Comparison of ENCODE assay signal across 12 mouse cellular contexts in the genomic region with DNA sequence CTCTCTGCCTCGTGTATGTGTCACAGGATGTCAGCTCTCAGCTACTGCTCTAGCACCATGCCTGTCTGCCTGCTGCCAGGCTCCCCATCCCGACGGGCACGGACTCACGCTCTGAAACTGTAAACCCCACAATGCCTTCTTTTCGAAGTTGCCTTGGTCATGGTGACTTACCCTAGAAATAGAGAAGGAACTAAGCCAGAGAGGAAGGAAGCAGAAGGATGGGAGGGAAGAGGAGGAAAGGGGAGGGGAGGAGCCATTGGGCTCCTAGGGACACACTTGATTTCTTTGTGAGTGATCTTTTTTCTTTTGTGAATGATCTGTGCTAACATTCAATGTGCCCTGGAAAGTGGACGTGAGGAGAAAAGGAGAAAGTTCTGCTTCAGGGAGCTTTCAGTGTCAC. TPM values are rescaled to one million over a fixed set of nuclear protein-coding genes. Genes with fewer than 3 reads are reported as not detected.
DNase-seq lines count a peak whose midpoint lies in the region; ATAC-seq lines count a peak whose summit lies in the region.
"Had no signal": no experiment of that assay in that cellular context is flagged by ENCODE, and none has a peak within 500 bp of the region (broad histone marks: within the 10 kb centered on the region; RNA-seq: fewer than 3 reads in every experiment).

No protein-coding gene starts in this region.

- peaks cover 21% of the 10 kb centered on the region for H3K4me1 ChIP-seq in heart, embryonic 16.5 days (ENCODE audit: control insufficient read depth, insufficient read depth, low read length)
- H3K4me1 ChIP-seq in midbrain, embryonic 13.5 days (replicated peaks) = peaks cover 6% of the 10 kb centered on the region; the same call in 1 of the 2 replicates
- H3K4me1 ChIP-seq in midbrain, embryonic 11.5 days (ENCODE audit: control insufficient read depth, insufficient read depth, low read length) = no peaks in the 10 kb centered on the region

- WGBS in heart, embryonic 16.5 days = 36% methylated on average over 7 of the region's 7 CpGs
- WGBS in midbrain, embryonic 13.5 days = 24% methylated on average over 7 of the region's 7 CpGs
- 29% methylated on average over 7 of the region's 7 CpGs for WGBS in midbrain, embryonic 11.5 days

- H3K9me3 ChIP-seq in heart, embryonic 16.5 days (replicated peaks; ENCODE audit: control insufficient read depth, low read length) = no peaks in the 10 kb centered on the region
- H3K9me3 ChIP-seq in midbrain, embryonic 13.5 days = no peaks in the 10 kb centered on the region
- no peaks in the 10 kb centered on the region for H3K9me3 ChIP-seq in midbrain, embryonic 11.5 days (ENCODE audit: control insufficient read depth, low read length)

- no peaks in the 10 kb centered on the region for H3K27me3 ChIP-seq in heart, embryonic 16.5 days (ENCODE audit: control insufficient read depth, insufficient read depth, low read length)
- H3K27me3 ChIP-seq in midbrain, embryonic 13.5 days = no peaks in the 10 kb centered on the region
- no peaks in the 10 kb centered on the region for H3K27me3 ChIP-seq in midbrain, embryonic 11.5 days (ENCODE audit: control insufficient read depth, insufficient read depth, low read length)

- intact Hi-C loops in heart, postnatal 14 days (cut with DNase I) = no loop called here
- intact Hi-C loops in left cerebral cortex, postnatal 4 days (cut with DNase I) = no loop called here

- no peaks in the 10 kb centered on the region for H3K36me3 ChIP-seq in heart, embryonic 16.5 days (ENCODE audit: control insufficient read depth, insufficient read depth)
- 0 out of 2 replicates have a peak, but pooled peaks cover 2% of the 10 kb centered on the region for H3K36me3 ChIP-seq in midbrain, embryonic 13.5 days
- no peaks in the 10 kb centered on the region for H3K36me3 ChIP-seq in midbrain, embryonic 11.5 days (ENCODE audit: control insufficient read depth, insufficient read depth, low read length)

- peak overlapping the region; percentile 31 for H3K4me2 ChIP-seq in heart, embryonic 16.5 days (ENCODE audit: low read depth, low read length)
- peak overlapping the region; percentile 20; the same call in 1 of the 2 replicates for H3K4me2 ChIP-seq in midbrain, embryonic 13.5 days (replicated peaks)
- H3K4me2 ChIP-seq in midbrain, embryonic 11.5 days = no peak overlapping the region

- H3K4me3 ChIP-seq in heart, embryonic 16.5 days (ENCODE audit: low read length) = no peak overlapping the region
- H3K4me3 ChIP-seq in midbrain, embryonic 13.5 days (replicated peaks) = no peak overlapping the region
- H3K4me3 ChIP-seq in midbrain, embryonic 11.5 days (ENCODE audit: low read depth, low read length) = no peak overlapping the region
- H3K4me3 ChIP-seq: layer of hippocampus, adult 2 months had no signal

- DNase-seq in heart, postnatal 14 days = no peak
- DNase-seq in midbrain, embryonic 11.5 days (ENCODE audit: low spot score, missing footprints) = no peak
- no peak for DNase-seq in left cerebral cortex, postnatal 4 days
- DNase-seq: cerebellum, adult 8-10 months; lung, postnatal 14 days; right cerebral cortex, postnatal 14 days had no signal

- peak overlapping the region; percentile 10; the same call in 1 of the 2 replicates for H3K27ac ChIP-seq in heart, embryonic 16.5 days (ENCODE audit: low read length)
- H3K27ac ChIP-seq in midbrain, embryonic 13.5 days = no peak overlapping the region
- H3K27ac ChIP-seq in midbrain, embryonic 11.5 days (ENCODE audit: low read depth, low read length) = no peak overlapping the region
- H3K27ac ChIP-seq: layer of hippocampus, adult 2 months had no signal

- ATAC-seq in heart, embryonic 16.5 days (replicated peaks; ENCODE audit: extremely low read depth, insufficient read depth, low FRiP score) = no peak
- no peak for ATAC-seq in midbrain, embryonic 13.5 days
- ATAC-seq in midbrain, embryonic 11.5 days (ENCODE audit: low FRiP score) = no peak
- peak; percentile 86 for ATAC-seq in granulocyte monocyte progenitor cell, adult 5-6 weeks (replicated peaks; ENCODE audit: poor library complexity, severe bottlenecking)
- peak; percentile 83 for ATAC-seq in megakaryocyte, adult 5-6 weeks (ENCODE audit: poor library complexity, severe bottlenecking)
- ATAC-seq: inflammation-experienced regulatory T-cells, adult 6 months had no signal

- peak overlapping the region; percentile 42; the same call in 1 of the 2 replicates for H3K9ac ChIP-seq in heart, embryonic 16.5 days (ENCODE audit: low read length)
- 0 out of 2 replicates have a peak overlapping the region, but pooled peaks have one; percentile 28 for H3K9ac ChIP-seq in midbrain, embryonic 13.5 days (replicated peaks)
- no peak overlapping the region for H3K9ac ChIP-seq in midbrain, embryonic 11.5 days (ENCODE audit: low read length)

RNA-seq across cellular contexts. Expression of a gene that starts 5.0 kb away (rescaled TPM):
- 2.8 and 7.1 TPM in 2 replicates for polyA plus RNA-seq in heart, embryonic 16.5 days (2015; fragmentation: Nextera tagmentation; extraction: Ambion mirVana)
- 1 to 10 TPM; 1.7 to 1.8 TPM for total RNA-seq in heart, postnatal 14 days (2021)
- 0.26 and 0.46 TPM in 2 replicates for polyA plus RNA-seq in midbrain, embryonic 13.5 days (2015; fragmentation: Nextera tagmentation; extraction: Ambion mirVana)
- 0.33 TPM in 1 of 2 replicates, not detected in the other for polyA plus RNA-seq in midbrain, embryonic 11.5 days (2014; fragmentation: Nextera tagmentation; extraction: Ambion mirVana)
- 0.60 TPM in 1 of 2 replicates, not detected in the other for total RNA-seq in granulocyte monocyte progenitor cell, adult 5-6 weeks (2014; fragmentation: Nextera tagmentation)
- 0.86 TPM in 1 of 2 replicates, not detected in the other for total RNA-seq in granulocyte monocyte progenitor cell, adult 5-6 weeks (2017)
- not detected in 2 replicates for total RNA-seq in megakaryocyte, adult 5-6 weeks (2015)
- not detected in 2 replicates for total RNA-seq in megakaryocyte, adult 5-6 weeks (2017)
- total RNA-seq in left cerebral cortex, postnatal 4 days (2021) = under 1 TPM in 1 of 2 experiments, not detected in 1; 0.56 TPM

RNA-seq across cellular contexts. Expression of a gene that starts 13.9 kb away (rescaled TPM):
- polyA plus RNA-seq in heart, embryonic 16.5 days (2015; fragmentation: Nextera tagmentation; extraction: Ambion mirVana) = 64.5 and 68.9 TPM in 2 replicates
- 10 to 100 TPM; 24.7 to 25.5 TPM for total RNA-seq in heart, postnatal 14 days (2021)
- polyA plus RNA-seq in midbrain, embryonic 13.5 days (2015; fragmentation: Nextera tagmentation; extraction: Ambion mirVana) = 79.1 and 82.8 TPM in 2 replicates
- 57.9 and 67.4 TPM in 2 replicates for polyA plus RNA-seq in midbrain, embryonic 11.5 days (2014; fragmentation: Nextera tagmentation; extraction: Ambion mirVana)
- 35.3 and 36.0 TPM in 2 replicates for total RNA-seq in granulocyte monocyte progenitor cell, adult 5-6 weeks (2014; fragmentation: Nextera tagmentation)
- 51.9 and 60.6 TPM in 2 replicates for total RNA-seq in granulocyte monocyte progenitor cell, adult 5-6 weeks (2017)
- 8.2 and 12.1 TPM in 2 replicates for total RNA-seq in megakaryocyte, adult 5-6 weeks (2015)
- 53.3 and 58.0 TPM in 2 replicates for total RNA-seq in megakaryocyte, adult 5-6 weeks (2017)
- 10 to 100 TPM; 36.5 to 37.1 TPM for total RNA-seq in left cerebral cortex, postnatal 4 days (2021)

RNA-seq across cellular contexts. Expression of a gene that starts 43.9 kb away (rescaled TPM):
- polyA plus RNA-seq in heart, embryonic 16.5 days (2015; fragmentation: Nextera tagmentation; extraction: Ambion mirVana) = 12.6 and 13.5 TPM in 2 replicates
- total RNA-seq in heart, postnatal 14 days (2021) = 10 to 100 TPM; 14.0 to 63.1 TPM
- polyA plus RNA-seq in midbrain, embryonic 13.5 days (2015; fragmentation: Nextera tagmentation; extraction: Ambion mirVana) = 2.8 and 3.1 TPM in 2 replicates
- polyA plus RNA-seq in midbrain, embryonic 11.5 days (2014; fragmentation: Nextera tagmentation; extraction: Ambion mirVana) = 1.3 TPM in 2 replicates
- total RNA-seq in granulocyte monocyte progenitor cell, adult 5-6 weeks (2014; fragmentation: Nextera tagmentation) = 1.4 and 4.0 TPM in 2 replicates
- total RNA-seq in granulocyte monocyte progenitor cell, adult 5-6 weeks (2017) = 2.4 and 4.1 TPM in 2 replicates
- total RNA-seq in megakaryocyte, adult 5-6 weeks (2015) = 42.1 and 45.0 TPM in 2 replicates
- 37.0 TPM in 2 replicates for total RNA-seq in megakaryocyte, adult 5-6 weeks (2017)
- 10 to 100 TPM; 20.1 to 22.6 TPM for total RNA-seq in left cerebral cortex, postnatal 4 days (2021)

Comparison
In these comparisons a context has a peak if more than half of its experiments do, and no peak if none do; other contexts are left out.
1. ATAC-seq: peak in granulocyte monocyte progenitor cell, adult 5-6 weeks (single experiment) and megakaryocyte, adult 5-6 weeks (single experiment); none in heart, embryonic 16.5 days (single experiment), midbrain, embryonic 13.5 days (single experiment) and midbrain, embryonic 11.5 days (single experiment).